Mouse (Mus musculus): ENCODE results near the gene Sema3b. TPM values are rescaled to one million over a fixed set of nuclear protein-coding genes. Genes with fewer than 3 reads are reported as not detected.
A peak's percentile ranks its signal among the peaks of the same experiment; 100 is the strongest.

Sema3b gene
- polyA plus RNA-seq, 1 experiment = not detected

DNA sequence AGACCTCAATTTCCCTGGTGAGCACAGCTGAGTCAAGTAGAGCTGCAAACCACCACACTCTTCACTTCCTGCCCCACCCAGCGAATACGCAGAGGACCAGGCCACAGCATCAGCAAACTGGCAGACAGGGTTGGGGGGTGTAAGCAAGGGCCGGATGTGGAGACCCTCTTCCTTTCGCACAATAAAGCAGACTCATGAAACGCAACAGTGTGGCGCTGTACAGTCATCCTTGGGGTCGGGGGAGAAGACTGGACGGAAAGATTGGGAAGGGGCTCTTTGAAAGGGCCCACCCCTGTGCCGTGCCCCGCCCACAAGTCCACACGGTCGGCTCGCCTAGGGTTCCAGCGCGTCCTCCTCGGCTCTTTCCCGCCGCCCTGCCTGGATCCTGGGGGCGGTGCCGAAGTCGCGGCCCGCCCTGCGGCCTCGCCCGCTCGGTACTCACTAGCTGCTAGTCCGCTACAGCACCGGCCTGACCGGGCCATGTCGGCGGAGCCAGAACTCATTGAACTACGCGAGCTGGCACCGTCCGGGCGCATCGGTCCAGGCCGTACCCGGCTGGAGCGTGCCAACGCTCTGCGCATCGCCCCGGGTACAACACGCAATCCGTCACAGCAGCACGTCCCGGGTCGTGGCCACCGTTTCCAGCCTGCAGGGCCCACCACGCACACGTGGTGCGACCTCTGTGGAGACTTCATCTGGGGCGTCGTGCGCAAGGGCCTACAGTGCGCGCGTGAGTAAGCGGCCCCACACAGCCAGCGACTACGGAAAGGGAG, 57.7 kb downstream of the Sema3b start, which contains the start of gene Rassf1:
TSS of gene Rassf1 (plus strand) at position 439 of the 773 bp plus-strand sequence.
- peak within 1 kb of the TSS; percentile 32 for H3K4me3 ChIP-seq (ENCODE audit: insufficient read depth, low read depth, low read length)
- no peak within 1 kb of the TSS for H3K27ac ChIP-seq (ENCODE audit: insufficient read depth, low read depth, low read length)
- WGBS = 20% methylated on average over 63 of the region's 63 CpGs
- peaks cover 37% of the 10 kb centered on the region for H3K4me1 ChIP-seq (ENCODE audit: control insufficient read depth, insufficient read depth, low read length)
- no peak for TF ChIP-seq CTCF (IDR thresholded peaks at IDR 0.05; ENCODE audit: insufficient read depth, low read depth, low read length)
- TF ChIP-seq POLR2A (IDR thresholded peaks at IDR 0.05; ENCODE audit: insufficient read depth, low read depth, low read length) = no peak

- no peak overlapping the region for H3K4me3 ChIP-seq (ENCODE audit: insufficient read depth, low read depth, low read length)
- TF ChIP-seq CTCF (IDR thresholded peaks at IDR 0.05; ENCODE audit: insufficient read depth, low read depth, low read length) (no peak), POLR2A (IDR thresholded peaks at IDR 0.05; ENCODE audit: insufficient read depth, low read depth, low read length) (no peak)
- H3K27ac ChIP-seq (ENCODE audit: insufficient read depth, low read depth, low read length) = no peak overlapping the region
- 79% methylated on average over 23 of the region's 23 CpGs for WGBS
- H3K4me1 ChIP-seq (ENCODE audit: control insufficient read depth, insufficient read depth, low read length) = peaks cover 35% of the 10 kb centered on the region
These were observed 58.4 kb downstream of the Sema3b start for GRCm38 (mm10) chr9:107550491-107551116.

DNA sequence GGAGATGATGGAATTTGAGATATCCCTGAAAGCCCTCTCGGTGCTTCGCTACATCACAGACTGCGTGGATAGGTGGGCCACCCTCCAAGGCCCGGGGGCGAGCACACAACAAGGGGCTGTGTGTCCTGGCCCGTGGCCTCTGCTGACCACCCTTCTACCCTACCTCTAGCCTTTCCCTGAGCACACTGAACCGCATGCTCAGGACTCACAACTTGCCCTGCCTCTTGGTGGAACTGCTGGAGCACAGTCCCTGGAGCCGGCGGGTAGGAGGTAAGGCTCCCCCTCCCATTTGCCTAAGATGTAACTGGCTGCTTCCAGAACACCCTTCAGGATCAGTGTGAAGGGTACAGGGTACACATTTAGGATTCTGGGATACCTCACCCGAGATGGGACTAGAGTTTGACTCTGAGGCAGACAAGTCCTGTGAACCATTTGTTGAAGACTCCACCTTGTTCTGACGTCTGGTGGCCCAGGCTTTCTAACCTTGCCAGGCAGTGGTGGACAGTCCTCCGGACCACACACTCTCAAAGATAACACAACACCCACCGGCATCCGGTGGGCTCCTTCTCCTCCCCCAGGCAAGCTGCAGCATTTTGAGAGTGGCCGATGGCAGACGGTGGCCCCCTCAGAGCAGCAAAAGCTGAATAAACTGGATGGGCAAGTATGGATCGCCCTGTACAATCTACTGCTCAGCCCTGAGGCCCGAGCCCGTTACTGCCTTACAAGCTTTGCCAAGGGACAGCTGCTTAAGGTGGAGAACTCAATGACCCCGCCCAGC, 59.5 kb downstream of the Sema3b start:
- 92% methylated on average over 20 of the region's 20 CpGs for WGBS
- TF ChIP-seq POLR2A (IDR thresholded peaks at IDR 0.05; ENCODE audit: insufficient read depth, low read depth, low read length) (no peak), CTCF (IDR thresholded peaks at IDR 0.05; ENCODE audit: insufficient read depth, low read depth, low read length) (no peak)
- Histone ChIP-seq H3K4me1 (ENCODE audit: control insufficient read depth, insufficient read depth, low read length) (peaks cover 39% of the 10 kb centered on the region), H3K4me3 (ENCODE audit: insufficient read depth, low read depth, low read length) (no peak overlapping the region), H3K27ac (ENCODE audit: insufficient read depth, low read depth, low read length) (no peak overlapping the region)

DNA sequence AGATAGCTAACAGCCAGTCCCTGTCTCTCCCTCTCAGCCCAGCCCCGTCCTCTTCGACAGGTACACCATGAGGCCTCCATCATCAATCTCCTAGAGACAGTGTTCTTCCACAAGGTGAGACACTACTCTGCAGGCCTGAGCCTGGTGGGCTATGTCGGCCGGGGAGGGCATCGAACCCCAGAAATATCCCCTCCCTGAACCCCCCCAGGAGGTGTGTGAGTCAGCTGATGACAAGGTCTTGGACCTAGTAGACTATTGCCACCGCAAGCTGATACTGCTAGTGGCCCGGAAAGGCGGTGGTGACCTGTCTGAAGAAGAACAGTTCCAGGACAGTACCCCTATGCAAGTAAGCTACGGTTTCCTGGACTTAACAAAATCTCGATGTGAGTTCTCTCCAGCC, 60.2 kb downstream of the Sema3b start:
- Histone ChIP-seq H3K27ac (ENCODE audit: insufficient read depth, low read depth, low read length) (no peak overlapping the region), H3K4me1 (ENCODE audit: control insufficient read depth, insufficient read depth, low read length) (peaks cover 36% of the 10 kb centered on the region), H3K4me3 (ENCODE audit: insufficient read depth, low read depth, low read length) (no peak overlapping the region)
- no peak for TF ChIP-seq POLR2A (IDR thresholded peaks at IDR 0.05; ENCODE audit: insufficient read depth, low read depth, low read length)
- no peak for TF ChIP-seq CTCF (IDR thresholded peaks at IDR 0.05; ENCODE audit: insufficient read depth, low read depth, low read length)
- 96% methylated on average over 10 of the region's 10 CpGs for WGBS

GRCm38 (mm10) chr9:107547957-107548356, 61.1 kb downstream of the Sema3b start:
- TF ChIP-seq POLR2A (IDR thresholded peaks at IDR 0.05; ENCODE audit: insufficient read depth, low read depth, low read length) (no peak), CTCF (IDR thresholded peaks at IDR 0.05; ENCODE audit: insufficient read depth, low read depth, low read length) (no peak)
- Histone ChIP-seq H3K4me1 (ENCODE audit: control insufficient read depth, insufficient read depth, low read length) (peaks cover 33% of the 10 kb centered on the region), H3K4me3 (ENCODE audit: insufficient read depth, low read depth, low read length) (no peak overlapping the region), H3K27ac (ENCODE audit: insufficient read depth, low read depth, low read length) (no peak overlapping the region)
- 86% methylated on average over 5 of the region's 5 CpGs for WGBS

Other genes starting within 250 kb of the Sema3b start
- not detected in 2 replicates for gene Cacna2d2, start 209.6 kb downstream of the Sema3b start, polyA plus RNA-seq (2012; ENCODE audit: insufficient read depth, insufficient read length, low replicate concordance, missing spikeins)
- not detected in 2 replicates for gene Tmem115, start 75.3 kb downstream of the Sema3b start, polyA plus RNA-seq (2012; ENCODE audit: insufficient read depth, insufficient read length, low replicate concordance, missing spikeins)
- not detected in 2 replicates for gene Cyb561d2, start 67.0 kb downstream of the Sema3b start, polyA plus RNA-seq (2012; ENCODE audit: insufficient read depth, insufficient read length, low replicate concordance, missing spikeins)
- not detected in 2 replicates for gene Nprl2, start 67.0 kb downstream of the Sema3b start, polyA plus RNA-seq (2012; ENCODE audit: insufficient read depth, insufficient read length, low replicate concordance, missing spikeins)
- gene Zmynd10, start 61.9 kb downstream of the Sema3b start, polyA plus RNA-seq (2012; ENCODE audit: insufficient read depth, insufficient read length, low replicate concordance, missing spikeins) = not detected in 2 replicates
- gene Rassf1, start 57.7 kb downstream of the Sema3b start, polyA plus RNA-seq (2012; ENCODE audit: insufficient read depth, insufficient read length, low replicate concordance, missing spikeins) = not detected in 2 replicates
- gene Tusc2, start 46.0 kb downstream of the Sema3b start, polyA plus RNA-seq (2012; ENCODE audit: insufficient read depth, insufficient read length, low replicate concordance, missing spikeins) = not detected in 2 replicates
- not detected in 2 replicates for gene Hyal2, start 41.3 kb downstream of the Sema3b start, polyA plus RNA-seq (2012; ENCODE audit: insufficient read depth, insufficient read length, low replicate concordance, missing spikeins)
- not detected in 2 replicates for gene Hyal1, start 32.3 kb downstream of the Sema3b start, polyA plus RNA-seq (2012; ENCODE audit: insufficient read depth, insufficient read length, low replicate concordance, missing spikeins)
- gene Naa80, start 30.3 kb downstream of the Sema3b start, polyA plus RNA-seq (2012; ENCODE audit: insufficient read depth, insufficient read length, low replicate concordance, missing spikeins) = not detected in 2 replicates
- gene Hyal3, start 28.4 kb downstream of the Sema3b start, polyA plus RNA-seq (2012; ENCODE audit: insufficient read depth, insufficient read length, low replicate concordance, missing spikeins) = not detected in 2 replicates
- not detected in 2 replicates for gene Ifrd2, start 21.6 kb downstream of the Sema3b start, polyA plus RNA-seq (2012; ENCODE audit: insufficient read depth, insufficient read length, low replicate concordance, missing spikeins)
- gene Gnai2, start 26.1 kb upstream of the Sema3b start, polyA plus RNA-seq (2012; ENCODE audit: insufficient read depth, insufficient read length, low replicate concordance, missing spikeins) = 1,429 TPM in 1 of 2 replicates, not detected in the other
- not detected in 2 replicates for gene Slc38a3, start 60.3 kb upstream of the Sema3b start, polyA plus RNA-seq (2012; ENCODE audit: insufficient read depth, insufficient read length, low replicate concordance, missing spikeins)
- not detected in 2 replicates for gene Gnat1, start 70.5 kb upstream of the Sema3b start, polyA plus RNA-seq (2012; ENCODE audit: insufficient read depth, insufficient read length, low replicate concordance, missing spikeins)
- not detected in 2 replicates for gene Sema3f, start 101.2 kb upstream of the Sema3b start, polyA plus RNA-seq (2012; ENCODE audit: insufficient read depth, insufficient read length, low replicate concordance, missing spikeins)
- gene Rbm5, start 161.8 kb upstream of the Sema3b start, polyA plus RNA-seq (2012; ENCODE audit: insufficient read depth, insufficient read length, low replicate concordance, missing spikeins) = 401 and 773 TPM in 2 replicates

All from olfactory bulb, adult 2 months (tissue).